Mouse (Mus musculus) heart, postnatal 14 days (tissue): ENCODE measurements at regions not wholly inside any gene's neighbourhood (a gene's known extent, or its start where the extent isn't known, plus 50 kb on each side); places are given as distances from the start of the nearest gene placed in this dataset.

ENCODE experiments used
- DNase-seq, 2 experiments: peaks; one replicate each; pipeline ENCODE4 v3.0.0; 2021 to 2022
- intact Hi-C: fragments of 180-260 bp; cut with DNase I; formaldehyde crosslinking; loops from one replicate; pipeline ENCODE4 v1.15.1; 2025

GRCm38 (mm10) chr12:97529556-97529955, 729.7 kb downstream of the Galc start:
- intact Hi-C loops = no loop called here

GRCm38 (mm10) chr12:97525931-97526330, 733.3 kb downstream of the Galc start:
- peak; percentile 6 to 23 for DNase-seq
- intact Hi-C loops = no loop called here

More at GRCm38 (mm10) chr12:97529556-97529955, 729.7 kb downstream of the Galc start:
- DNase-seq = no peak

- DNase-seq = no peak
- intact Hi-C loops = no loop called here
These were observed 739.3 kb downstream of the Galc start for GRCm38 (mm10) chr12:97519834-97520489.

GRCm38 (mm10) chr12:97517534-97517933, 741.7 kb downstream of the Galc start:
- intact Hi-C loops = no loop called here

GRCm38 (mm10) chr12:97515805-97516204, 743.5 kb downstream of the Galc start:
- no peak for DNase-seq
- intact Hi-C loops = no loop called here

More at GRCm38 (mm10) chr12:97517534-97517933, 741.7 kb downstream of the Galc start:
- DNase-seq = peak in 1 of 2 experiments; percentile 1

GRCm38 (mm10) chr12:97511866-97512265, 747.4 kb downstream of the Galc start:
- DNase-seq = no peak
- intact Hi-C loops = no loop called here

GRCm38 (mm10) chr12:97501441-97501840, 757.8 kb downstream of the Galc start:
- DNase-seq = no peak
- intact Hi-C loops = no loop called here

- DNase-seq = no peak
- intact Hi-C loops = no loop called here
These were observed 775.7 kb downstream of the Galc start for GRCm38 (mm10) chr12:97483559-97483958.

- no peak for DNase-seq
- intact Hi-C loops = no loop called here
These were observed 782.6 kb downstream of the Galc start for GRCm38 (mm10) chr12:97476466-97477250.

- intact Hi-C loops = no loop called here
These were observed 783.5 kb downstream of the Galc start for GRCm38 (mm10) chr12:97475751-97476150.

GRCm38 (mm10) chr12:97469183-97469582, 790.1 kb downstream of the Galc start:
- intact Hi-C loops = no loop called here
- no peak for DNase-seq

More at GRCm38 (mm10) chr12:97475751-97476150, 783.5 kb downstream of the Galc start:
- no peak for DNase-seq

- DNase-seq = no peak
- intact Hi-C loops = no loop called here
These were observed 823.1 kb downstream of the Galc start for GRCm38 (mm10) chr12:97436141-97436540.

- intact Hi-C loops = no loop called here
These were observed 825.2 kb downstream of the Galc start for GRCm38 (mm10) chr12:97434021-97434420.

GRCm38 (mm10) chr12:97432704-97433103, 826.6 kb downstream of the Galc start:
- DNase-seq = no peak
- intact Hi-C loops = no loop called here

More at GRCm38 (mm10) chr12:97434021-97434420, 825.2 kb downstream of the Galc start:
- DNase-seq = no peak

GRCm38 (mm10) chr12:97428252-97428651, 831.0 kb downstream of the Galc start:
- no peak for DNase-seq
- intact Hi-C loops = no loop called here

GRCm38 (mm10) chr12:97424726-97425125, 834.5 kb downstream of the Galc start:
- no peak for DNase-seq
- intact Hi-C loops = no loop called here

GRCm38 (mm10) chr12:97403440-97403839, 855.8 kb downstream of the Galc start:
- intact Hi-C loops = no loop called here
- no peak for DNase-seq

GRCm38 (mm10) chr12:97402412-97403396, 856.6 kb downstream of the Galc start:
- DNase-seq = no peak
- intact Hi-C loops = no loop called here

GRCm38 (mm10) chr12:97398582-97398945, 860.7 kb downstream of the Galc start:
- no peak for DNase-seq
- intact Hi-C loops = no loop called here

- intact Hi-C loops = no loop called here
- peak in 1 of 2 experiments; percentile 1 for DNase-seq
These were observed 861.2 kb downstream of the Galc start for GRCm38 (mm10) chr12:97397850-97398581.
